Mouse (Mus musculus): ENCODE data around the gene Gm8138. TPM values are rescaled to one million over a fixed set of nuclear protein-coding genes. Genes with fewer than 3 reads are reported as not detected.

Gene Gm8138
- total RNA-seq (2023) = not detected

GRCm38 (mm10) chr14:43416250-43416649 is at the start of gene Gm8138:
Gm8138 (minus strand) TSS chr14:43416350.

Other genes starting within 250 kb of the Gm8138 start
- gene Gm7233, start 236.5 kb downstream of the Gm8138 start, total RNA-seq (2023) = not detected
- gene Gm8122, start 181.0 kb downstream of the Gm8138 start, total RNA-seq (2023) = not detected
- gene Gm8126, start 157.7 kb downstream of the Gm8138 start, total RNA-seq (2023) = not detected
- gene Gm9732, start 141.3 kb downstream of the Gm8138 start, total RNA-seq (2023) = not detected
- not detected for gene Gm8127, start 122.5 kb downstream of the Gm8138 start, total RNA-seq (2023)
- gene 1700001F09Rik, start 68.5 kb downstream of the Gm8138 start, total RNA-seq (2023) = not detected
- not detected for gene Gm5799, start 127.2 kb upstream of the Gm8138 start, total RNA-seq (2023)
- not detected for gene Gm17654, start 162.8 kb upstream of the Gm8138 start, total RNA-seq (2023)
- not detected for gene Gm10375, start 191.7 kb upstream of the Gm8138 start, total RNA-seq (2023)

Measured in T-cell, adult 66 days (primary cell).